Mouse (Mus musculus): ENCODE results near the gene Hddc3.

Hddc3 gene

DNA sequence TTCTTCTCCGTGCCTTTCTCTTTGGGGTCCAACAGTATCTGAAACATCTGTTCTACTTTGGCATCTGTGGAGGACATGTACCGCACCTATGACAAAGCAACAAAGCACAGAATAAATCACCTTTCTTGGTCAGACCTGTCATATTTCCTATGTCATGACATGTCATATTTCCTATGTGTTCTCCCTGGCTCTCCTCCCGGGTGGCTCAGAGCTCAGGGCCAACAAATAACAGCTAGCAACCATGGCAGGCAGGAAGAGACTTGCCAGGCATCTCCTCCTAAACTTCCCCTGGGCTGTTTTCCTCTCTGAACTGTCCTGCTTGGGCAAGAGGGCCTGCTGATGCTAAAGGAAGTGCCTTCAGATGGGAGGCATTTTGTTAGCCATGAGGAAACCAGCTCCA, 6.0 kb upstream of the Hddc3 start:
- DNase-seq = no peak

DNA sequence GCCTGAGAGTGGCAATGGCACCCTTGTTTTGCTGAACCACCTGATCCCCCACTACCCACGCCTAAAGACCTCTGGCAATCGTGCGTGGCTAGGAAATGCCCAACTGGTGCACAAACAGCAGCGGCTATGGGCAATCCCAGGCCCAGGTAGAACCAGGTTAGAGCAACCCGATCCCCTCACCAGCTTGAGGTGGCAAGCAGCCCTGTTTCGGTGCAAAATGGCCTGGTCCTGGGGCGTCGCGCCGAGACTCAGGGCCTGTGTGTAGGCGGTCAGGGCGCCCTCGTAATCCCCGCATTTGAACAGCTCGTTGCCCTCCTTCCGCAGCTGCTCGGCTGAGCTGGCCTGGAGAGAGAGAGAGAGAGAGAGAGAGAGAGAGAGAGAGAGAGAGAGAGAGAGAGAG, 3.5 kb upstream of the Hddc3 start:
- peak; percentile 65 for DNase-seq

DNA sequence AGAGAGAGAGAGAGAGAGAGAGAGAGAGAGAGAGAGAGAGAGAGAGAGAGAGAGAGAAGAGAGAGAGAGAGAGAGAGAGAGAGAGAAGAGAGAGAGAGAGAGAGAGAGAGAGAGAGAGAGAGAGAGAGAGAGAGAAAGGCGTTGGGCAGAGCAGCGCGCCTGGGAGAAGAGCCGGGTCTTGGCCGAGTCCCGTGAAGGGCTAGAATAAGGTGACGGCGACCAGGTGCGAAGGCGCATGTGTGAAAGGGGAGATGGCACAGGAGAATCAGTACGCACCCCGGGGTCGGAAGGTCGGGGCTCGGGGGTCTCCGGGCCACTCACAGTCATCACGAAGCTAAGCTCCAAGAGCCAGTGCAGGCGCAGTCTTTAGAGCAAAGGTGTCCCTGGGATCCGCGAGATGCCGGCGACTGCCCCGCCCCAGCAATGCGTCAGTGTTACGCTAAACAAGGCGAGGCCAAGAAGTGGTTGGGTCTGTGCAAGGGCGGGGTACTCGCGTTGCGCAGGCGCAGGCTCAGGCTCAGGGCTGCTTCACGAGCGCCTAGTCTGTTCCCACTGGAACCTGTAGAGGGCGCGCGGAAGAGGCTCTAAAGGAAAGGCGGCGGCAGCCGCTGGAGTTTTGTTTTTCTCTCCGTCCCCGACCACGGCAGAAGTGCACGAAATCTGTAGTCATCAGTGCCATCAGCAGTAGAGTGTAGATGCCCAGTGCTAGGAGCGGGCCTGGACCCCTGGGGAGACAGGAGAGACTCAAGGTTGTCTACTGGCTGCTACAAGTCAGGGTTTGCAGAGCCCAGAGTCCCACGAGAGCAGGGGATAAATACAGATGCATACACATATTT, 2.9 kb upstream of the Hddc3 start:
- DNase-seq = peak; percentile 98

DNA sequence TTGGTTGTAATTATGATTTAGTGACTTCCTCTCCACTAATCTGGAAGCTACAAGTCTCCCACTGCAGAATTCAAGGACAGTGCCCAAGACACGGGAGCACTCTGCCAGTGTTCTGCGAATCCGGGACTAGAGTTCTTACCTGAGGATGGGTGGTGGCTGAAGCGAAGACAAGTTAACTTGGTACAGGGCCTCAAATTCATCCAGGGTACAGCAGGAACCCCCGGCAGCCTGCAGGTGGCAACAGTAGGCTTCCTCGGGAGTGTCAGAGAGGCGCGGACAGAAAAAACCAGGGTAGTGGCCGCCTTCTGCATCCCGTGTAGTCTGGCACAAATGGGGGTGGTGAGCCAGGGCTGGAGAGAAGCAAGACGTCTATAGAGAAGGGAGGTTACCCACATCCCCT, 2.1 kb upstream of the Hddc3 start, which contains the start of gene Unc45a:
Gene Unc45a (minus strand): TSS at position 213 of the 400 bp plus-strand sequence.
- DNase-seq = peak; percentile 78

DNA sequence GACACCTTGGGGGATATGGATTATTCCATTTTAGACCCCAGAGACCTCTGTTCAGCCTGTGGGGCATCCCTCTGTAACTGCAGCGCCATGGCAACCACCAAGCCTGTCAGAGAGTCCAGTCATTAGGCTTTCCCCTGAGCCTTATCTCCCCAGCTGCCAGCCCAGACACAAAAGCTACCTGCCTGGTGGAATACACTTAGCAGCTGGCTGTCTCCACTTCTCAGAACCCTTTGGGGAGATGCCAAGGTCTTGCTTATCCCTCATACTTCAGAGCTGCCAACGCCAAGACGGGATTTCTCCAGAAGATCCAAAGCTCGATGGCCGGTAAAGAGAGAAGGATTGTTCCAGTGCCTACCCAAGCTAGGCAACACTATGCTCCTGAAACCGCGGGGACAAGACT, 1.1 kb upstream of the Hddc3 start:
- DNase-seq = no peak

DNA sequence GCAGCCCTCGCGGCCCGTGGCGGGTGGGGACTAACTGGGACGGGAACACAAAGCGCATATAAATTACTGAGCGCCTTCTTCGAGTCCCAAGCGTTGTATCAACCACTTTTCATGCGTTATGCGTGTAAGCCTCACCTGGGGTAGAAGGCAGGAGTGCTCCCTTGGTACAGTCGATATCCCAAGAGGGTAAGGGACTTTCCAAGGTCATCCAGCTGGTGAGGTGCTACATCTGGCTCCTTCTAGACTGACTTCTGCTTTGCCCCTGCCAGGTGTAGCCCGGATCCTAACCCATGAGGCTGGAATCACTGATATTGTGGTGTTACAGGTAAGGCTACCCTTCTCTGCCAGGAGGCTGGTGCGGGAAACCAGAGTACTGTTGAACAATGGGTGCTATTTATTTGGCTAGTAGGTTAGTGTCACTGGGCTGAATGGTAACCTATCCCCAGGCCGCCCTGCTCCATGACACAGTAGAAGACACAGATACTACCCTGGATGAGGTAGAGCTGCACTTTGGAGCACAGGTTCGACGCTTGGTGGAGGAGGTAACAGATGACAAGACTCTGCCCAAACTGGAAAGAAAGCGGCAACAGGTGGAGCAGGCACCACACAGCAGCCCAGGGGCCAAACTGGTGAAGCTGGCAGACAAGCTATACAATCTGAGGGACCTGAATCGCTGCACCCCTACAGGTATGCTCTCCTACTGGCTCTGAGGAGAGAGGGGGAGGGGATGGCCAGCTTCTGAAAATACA, 540 bp downstream of the Hddc3 start:
- peak; percentile 60 for DNase-seq

DNA sequence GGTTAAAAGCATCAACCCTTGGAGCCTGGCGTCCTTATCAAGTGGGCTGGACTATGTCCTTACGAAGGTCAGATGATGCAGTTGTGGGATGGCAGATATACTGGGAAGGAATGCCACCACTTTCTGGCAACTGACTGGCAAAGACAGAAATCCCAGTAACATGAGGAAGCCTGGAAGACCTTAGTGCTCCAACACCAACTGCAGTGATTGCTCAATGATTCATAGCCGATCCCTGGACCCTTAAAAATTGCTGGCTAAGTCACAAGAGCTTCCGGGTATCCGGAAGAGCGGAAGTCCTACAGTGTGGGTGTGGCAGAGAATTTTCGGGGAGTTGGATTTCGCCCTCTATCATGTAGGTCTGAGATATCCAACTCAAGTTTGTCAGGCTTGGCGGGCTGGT, 3.3 kb downstream of the Hddc3 start:
- no peak for DNase-seq

DNA sequence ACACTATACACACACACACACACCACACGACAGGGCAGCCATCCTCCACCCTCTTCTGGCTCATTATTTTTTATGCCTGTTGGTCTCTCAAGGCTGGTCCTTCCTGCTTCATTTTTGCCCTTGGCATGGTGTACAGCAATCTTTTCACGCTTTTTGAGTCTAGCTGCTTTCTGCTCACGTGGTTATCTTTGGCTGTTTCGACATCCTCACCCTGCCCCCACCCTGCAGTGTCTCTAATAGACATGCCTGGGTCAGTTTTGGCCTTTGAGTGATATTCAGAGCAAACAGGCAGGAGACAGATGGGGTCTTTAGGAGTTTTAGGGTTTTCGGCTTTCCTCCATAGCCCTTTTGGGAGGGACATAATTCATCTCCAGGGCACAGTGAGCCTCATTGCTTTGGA, 3.9 kb downstream of the Hddc3 start:
- DNase-seq = no peak

DNA sequence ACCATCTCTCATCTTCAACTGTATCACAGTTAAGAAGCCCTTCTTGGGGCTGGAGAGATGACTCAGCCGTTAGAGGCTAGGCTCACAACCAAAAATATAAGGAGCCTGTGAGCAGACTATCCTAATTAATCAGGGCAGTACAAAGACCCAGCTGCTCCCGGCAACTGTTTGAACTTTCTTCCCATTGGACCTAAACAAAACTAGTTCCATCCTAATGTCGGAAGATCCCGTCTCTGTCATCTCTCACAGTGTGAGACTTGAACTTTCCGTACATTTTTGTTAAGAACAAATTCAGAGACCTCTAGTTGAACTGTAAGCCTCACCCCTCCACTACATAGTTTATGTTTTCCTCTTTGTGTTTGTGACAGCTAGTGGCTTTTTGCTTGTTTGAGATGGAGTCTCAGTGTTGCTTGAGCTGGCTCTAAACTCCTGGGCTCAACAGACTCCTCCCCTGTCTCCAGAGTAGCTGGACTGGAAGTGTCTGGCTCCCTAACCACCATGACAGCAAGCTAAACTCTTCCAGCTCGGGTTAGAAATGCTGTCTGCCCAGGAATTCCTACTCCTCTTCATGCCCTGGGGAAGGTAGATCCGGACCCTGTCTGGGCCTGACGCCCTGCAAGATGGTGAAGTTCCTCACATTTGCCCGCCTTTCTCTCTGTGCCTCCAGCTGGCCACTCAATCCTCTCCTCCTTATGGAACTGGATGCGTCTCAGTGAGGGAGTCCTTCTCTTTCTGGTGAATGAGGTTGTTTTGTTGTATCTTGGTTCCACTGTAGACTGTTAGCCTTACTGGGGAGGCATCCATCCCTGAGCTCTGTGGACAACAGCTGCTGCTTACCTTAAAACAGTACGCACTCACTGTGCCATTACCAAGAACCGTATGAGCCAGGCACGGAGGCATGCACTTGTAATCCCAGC, 5.0 kb downstream of the Hddc3 start:
- no peak for DNase-seq

DNA sequence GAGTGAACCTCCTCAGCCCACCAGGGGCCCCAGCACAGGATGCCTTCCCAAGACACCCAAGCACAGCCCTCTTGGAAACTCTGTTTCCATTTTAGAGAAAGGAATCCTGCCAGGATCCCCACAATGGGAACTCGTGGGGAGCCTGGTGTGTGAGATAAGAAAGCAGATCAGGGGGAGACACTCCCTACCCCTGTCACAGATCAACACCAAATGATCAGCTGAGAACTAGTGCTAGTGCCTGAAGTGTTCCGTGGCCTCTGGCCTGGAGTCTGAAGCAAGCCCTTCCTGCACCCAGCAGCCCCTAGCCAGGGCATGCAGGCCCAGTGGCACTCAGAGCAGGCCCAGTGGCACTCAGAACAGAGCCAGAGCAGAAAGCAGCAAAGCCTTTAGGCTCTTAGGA, 7.9 kb downstream of the Hddc3 start:
- no peak for DNase-seq

DNA sequence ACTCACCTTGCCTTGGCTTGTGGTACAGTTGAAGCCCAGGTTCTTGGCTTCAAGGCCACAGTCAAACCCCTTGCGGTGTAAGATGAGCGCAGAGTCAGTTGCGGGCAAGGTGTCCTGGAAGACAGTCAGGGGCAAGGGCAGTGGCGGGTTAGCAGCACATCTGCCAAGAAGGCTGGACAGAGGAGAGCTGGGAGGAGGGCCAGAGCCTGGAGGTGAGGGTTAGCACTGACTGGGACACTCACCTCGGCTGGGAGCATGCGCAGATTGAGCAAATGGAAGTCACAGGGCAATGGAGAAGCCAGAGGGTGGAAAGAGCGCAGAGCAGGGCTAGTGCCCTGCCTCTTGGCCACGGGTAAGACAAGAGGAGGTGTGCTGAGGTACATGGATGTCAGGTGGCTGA, 10.0 kb downstream of the Hddc3 start:
- DNase-seq = no peak

DNA sequence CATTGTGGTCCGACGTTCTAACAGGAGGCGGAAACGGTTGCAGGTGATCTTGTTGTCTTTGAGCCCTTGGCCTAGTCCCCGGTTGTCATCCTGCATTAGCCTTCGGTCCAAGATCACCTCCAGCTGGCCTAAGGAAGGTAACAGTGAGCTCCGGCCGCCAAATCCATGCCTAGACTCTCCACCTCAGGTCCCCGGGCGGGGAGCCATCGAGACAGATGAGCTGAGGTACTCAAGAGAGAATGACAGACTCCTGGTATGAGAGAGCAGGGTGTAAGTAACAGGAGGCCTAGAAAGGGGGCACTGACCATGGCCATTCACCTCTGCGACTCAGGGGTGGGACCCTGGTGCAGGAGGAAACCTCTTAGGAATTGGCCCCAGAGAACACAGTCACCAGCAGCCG, 13.4 kb downstream of the Hddc3 start:
- peak; percentile 63 for DNase-seq

DNA sequence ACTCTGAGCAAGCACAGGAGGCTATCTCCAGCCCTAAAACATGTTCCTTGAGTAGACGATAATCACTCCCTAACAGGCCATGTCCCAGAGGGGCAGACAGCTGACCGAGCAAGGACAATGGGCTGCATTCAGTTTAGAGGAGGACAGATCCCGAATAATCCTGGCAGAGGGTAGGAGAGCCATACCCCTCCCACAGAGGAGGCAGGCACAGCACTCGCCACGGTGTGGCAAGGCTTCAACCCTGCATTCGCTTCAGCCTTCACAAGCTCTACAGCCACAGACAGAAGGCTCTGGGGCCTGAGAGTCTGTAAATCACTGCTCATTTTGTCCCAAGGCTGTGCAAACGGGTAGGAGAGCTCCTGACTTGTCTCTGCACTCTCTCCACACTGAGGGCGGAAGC, 14.3 kb downstream of the Hddc3 start:
- DNase-seq = no peak

DNA sequence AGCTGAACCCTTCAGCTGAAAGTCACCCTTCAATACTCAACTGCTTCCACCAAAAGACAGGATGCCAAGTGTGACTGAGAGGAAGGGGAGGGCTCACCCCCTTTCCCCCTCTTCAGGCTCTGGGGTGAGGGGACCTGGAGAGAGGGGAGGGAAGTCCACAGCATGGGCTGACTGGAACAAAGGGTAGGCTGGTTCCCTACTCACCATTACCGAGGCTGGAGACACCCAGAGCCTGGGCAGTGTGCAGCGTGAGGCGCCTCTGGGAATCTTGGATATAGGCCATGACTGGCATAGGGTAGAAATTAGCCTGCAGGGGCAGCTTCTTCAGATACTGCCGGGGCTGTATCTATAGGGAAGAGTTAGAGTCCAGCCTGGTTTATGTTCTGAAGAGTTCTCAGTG, 15.1 kb downstream of the Hddc3 start:
- DNase-seq = no peak

DNA sequence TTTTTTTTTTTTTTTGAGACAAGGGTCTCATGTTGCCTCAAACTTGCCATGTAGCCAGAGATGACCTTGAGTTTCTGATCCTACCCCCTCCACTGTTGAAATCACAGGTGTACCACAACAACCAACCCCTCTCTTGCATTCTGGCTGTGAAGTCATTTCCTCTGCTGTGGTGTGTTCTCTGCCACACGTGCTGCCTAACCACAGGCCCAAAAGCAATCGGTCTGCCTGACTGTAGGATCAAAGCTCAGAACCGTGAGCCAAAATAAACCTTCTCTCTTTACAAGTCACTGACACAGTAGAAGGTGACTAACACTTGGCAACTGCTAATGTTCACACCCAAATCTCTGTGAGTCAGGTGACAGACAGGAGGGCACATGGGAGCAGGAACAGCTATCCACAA, 17.5 kb downstream of the Hddc3 start:
- no peak for DNase-seq

DNA sequence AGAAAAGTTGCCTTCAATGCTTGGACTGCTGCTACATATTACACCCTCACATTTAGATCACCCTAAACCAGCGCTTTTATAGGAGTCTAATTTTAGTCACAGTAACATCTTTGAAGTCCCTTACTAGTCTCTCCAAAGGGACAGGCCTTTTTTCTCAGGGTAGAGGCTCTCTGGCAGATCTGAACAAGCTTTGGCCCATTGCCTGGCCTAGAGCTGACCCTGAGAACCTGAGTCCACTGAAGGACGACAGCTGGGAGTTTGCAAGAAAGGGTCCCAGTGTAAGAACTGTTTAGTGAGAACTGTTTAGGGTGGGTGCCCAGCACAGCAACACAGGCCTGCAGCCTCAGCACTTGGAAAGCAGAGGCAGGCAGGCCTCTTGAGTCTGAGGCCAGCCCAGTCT, 22.9 kb downstream of the Hddc3 start:
- no peak for DNase-seq

DNA sequence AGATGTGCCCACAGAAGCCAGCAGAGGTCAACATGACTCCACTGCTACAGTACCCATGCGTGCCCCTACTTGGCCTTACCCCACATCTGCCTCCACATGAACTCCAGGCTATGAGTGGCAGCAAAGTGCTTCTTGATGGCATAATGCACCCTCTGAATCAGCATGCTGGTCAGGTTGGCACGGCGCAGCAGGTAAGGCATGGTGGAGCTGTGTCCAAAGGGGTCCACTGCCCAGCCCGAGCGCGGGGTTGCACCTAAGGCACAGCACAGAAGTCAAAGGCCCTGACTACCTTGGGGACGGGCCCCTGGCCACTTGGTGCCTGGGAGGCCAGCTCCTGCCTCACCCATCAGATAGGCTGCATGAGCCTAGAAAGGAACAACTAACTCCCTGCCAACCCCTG, 24.3 kb downstream of the Hddc3 start:
- no peak for DNase-seq

DNA sequence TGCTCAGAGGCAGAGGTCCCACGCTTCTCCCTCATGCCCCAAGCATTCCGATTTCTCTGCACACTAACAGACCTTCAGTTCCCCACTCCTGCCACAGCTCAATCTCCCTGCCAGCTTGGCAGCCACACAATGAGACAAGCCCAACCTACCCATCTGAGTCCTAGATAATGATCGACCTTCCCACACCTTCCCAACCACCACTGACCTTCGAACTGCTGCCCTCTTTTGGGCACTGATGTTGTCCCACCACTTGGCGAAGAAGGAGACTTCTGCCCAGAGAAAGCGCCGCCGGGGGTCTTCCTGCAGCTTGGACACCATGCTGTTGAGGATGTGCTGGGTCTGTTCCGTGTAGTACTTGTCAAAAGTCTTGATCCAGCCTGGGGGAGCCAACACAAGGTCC, 25.1 kb downstream of the Hddc3 start:
- no peak for DNase-seq

DNA sequence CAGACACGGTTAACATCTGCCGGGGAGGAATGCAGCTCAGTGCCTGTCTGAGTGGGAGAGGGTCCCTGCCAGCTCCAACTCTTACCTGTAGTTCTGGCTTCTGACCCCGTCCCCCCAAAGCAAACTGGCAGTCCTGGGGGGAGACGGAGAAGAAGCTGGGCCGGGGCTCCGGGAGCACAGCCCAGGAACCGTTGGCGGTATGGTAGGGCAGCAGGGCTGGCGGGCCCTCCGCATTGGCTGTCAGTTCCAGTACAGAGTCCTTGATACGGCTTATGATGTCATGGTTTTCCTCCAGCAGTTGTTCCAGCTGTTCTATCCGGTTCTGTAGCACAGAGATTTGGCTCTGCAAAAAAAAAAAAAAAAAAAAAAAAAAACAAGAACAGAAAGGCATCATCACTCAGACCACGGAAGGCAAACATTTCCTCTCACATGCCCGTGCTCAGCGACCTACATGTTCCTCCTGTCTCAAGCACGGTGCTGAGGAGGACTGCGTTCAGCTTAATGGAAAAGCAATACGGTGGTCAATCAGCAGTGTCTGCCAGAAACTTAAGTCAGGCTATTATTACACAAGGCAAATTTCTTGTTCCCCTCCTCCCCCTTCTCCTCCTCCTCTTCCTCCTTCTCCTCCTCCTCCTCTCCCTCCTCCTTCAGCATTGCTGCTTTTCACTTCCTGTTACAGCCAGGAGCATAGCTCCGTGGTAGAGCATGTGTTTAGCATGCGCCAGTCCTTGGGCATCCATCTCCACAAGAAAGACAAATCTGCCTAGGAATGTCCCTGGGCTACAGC, 25.9 kb downstream of the Hddc3 start:
- DNase-seq = no peak

DNA sequence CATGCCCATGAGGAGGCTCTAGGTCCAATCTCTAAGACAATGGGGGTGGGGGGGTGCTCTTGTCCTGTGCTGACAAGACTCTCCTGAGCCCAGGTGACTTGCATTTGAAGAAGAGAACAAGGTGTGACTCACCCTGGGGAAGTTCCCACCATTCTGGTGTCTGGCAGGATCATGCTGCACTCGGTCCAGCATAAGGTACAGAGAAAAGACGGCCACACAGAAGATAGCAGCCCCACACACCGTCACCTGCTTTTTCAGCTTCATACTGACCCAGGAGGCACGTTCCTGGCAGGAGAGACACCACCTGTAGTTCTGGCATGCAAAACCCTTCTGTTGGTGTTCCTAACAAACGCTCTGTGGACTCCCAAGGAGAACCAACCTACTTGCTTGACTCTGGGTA, 26.6 kb downstream of the Hddc3 start:
- peak; percentile 73 for DNase-seq

DNA sequence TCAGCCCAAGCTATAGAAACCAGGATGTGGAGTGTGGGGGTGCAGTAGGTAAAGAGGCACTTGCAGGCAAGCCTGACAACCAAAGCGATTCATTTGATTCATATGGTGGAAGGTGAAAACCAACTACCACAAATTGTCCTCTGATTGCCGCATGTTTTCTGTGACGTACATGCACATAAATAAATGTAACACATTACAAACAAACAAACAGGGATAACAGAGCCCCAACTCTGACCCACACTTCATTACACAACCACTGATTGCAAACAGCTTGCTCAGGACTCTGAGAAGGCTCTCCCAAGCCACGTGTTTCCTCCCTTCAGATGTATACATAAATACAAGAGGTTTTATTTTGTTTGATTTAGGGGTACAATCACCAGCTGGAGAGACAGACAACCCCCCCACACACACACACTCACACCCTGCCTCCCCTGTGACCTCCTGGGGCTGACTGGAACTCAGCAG, 27.1 kb downstream of the Hddc3 start:
- no peak for DNase-seq

DNA sequence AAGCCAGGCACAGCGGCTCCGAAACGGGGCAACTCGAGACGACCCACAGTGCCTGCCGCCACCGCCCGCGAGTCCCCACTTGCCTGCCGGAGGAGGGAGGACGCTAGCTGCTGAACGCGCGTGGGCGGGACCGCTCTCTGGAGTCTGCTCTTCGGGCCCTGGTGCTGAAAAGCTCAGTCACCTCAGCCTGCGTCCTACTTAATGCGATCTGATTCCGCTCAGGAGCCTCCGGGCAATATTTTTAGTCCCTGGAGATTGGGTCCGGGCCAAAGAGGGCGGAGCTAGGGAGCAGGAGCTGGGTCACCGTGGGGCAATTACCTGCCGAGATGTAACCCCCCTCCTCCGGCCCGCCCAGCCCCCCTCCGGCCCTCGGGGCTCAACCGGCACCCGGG, 27.7 kb downstream of the Hddc3 start:
- DNase-seq = peak; percentile 93

Data from cerebellum, adult 11-12 months (tissue).